Mouse (Mus musculus): ENCODE measurements around the gene Pik3r5.

DNA sequence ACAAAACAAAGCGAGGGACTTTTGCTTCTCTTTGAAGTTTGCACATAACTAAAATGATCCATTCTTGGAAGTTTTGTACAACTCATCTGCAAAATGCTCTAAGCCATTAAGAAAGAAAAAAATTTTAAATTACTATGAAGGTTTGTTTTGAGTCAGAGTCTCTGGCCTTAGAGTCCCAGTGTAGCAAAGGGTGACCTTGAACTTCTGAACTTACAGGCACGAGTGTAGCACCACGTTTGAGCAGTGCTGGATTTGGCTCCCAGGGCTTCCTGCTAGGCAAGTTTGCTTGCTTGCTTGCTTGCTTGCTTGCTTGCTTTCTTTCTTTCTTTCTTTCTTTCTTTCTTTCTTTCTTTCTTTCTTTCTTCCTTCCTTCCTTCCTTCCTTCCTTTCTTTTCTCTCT is 14.9 kb upstream of the Pik3r5 start:
- TF ChIP-seq CTCF (IDR thresholded peaks at IDR 0.05; ENCODE audit: extremely low read depth, insufficient read depth, insufficient read length, insufficient replicate concordance): no peak
- TF ChIP-seq POLR2A (IDR thresholded peaks at IDR 0.05; ENCODE audit: low read depth, low read length): no peak
